17 mouse cellular contexts compared by ENCODE assay signal in the genomic region with DNA sequence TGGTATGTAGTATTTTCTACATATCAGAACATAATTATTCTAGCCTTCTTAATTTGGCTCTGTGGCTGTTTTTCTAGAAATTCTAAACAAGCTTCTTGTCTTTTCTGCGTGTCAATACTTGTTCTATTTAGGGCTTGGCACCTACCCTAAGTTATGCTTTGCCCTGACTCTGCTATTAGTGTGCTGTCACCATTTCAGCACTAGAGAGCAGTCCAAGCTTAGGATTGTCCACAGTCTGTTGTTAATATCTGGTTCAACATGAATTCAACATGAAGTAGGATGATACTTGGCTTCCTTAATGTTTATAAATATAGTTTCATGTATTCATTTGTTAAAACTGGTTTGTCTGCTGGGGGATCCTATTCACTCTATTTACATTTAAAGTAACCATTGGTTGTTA.
A peak's percentile ranks its signal among the peaks of the same experiment; 100 is the strongest.
DNase-seq lines count a peak whose midpoint lies in the region; ATAC-seq and TF ChIP-seq lines count a peak whose summit lies in the region.
"Had no signal": no experiment of that assay in that cellular context is flagged by ENCODE, and none has a peak within 500 bp of the region (broad histone marks: within the 10 kb centered on the region; RNA-seq: fewer than 3 reads in every experiment).

No protein-coding gene starts in this region.

- H3K4me2 ChIP-seq in kidney, embryonic 15.5 days: no peak overlapping the region
- no peak overlapping the region for H3K4me2 ChIP-seq in midbrain, postnatal 0 days (ENCODE audit: low read depth, low read length, poor library complexity, severe bottlenecking)
- no peak overlapping the region for H3K4me2 ChIP-seq in midbrain, embryonic 13.5 days (replicated peaks)
- H3K4me2 ChIP-seq: embryonic facial prominence, embryonic 12.5 days; forebrain, embryonic 12.5 days; heart, embryonic 15.5 days had no signal

- H3K9me3 ChIP-seq in kidney, embryonic 15.5 days (replicated peaks): no peaks in the 10 kb centered on the region
- no peaks in the 10 kb centered on the region for H3K9me3 ChIP-seq in midbrain, postnatal 0 days (ENCODE audit: low read length)
- H3K9me3 ChIP-seq in midbrain, embryonic 13.5 days: no peaks in the 10 kb centered on the region
- H3K9me3 ChIP-seq: embryonic facial prominence, embryonic 12.5 days; forebrain, embryonic 12.5 days; G1E; heart, embryonic 15.5 days had no signal

- ATAC-seq in kidney, embryonic 15.5 days (replicated peaks; ENCODE audit: low FRiP score): no peak
- no peak for ATAC-seq in midbrain, postnatal 0 days (ENCODE audit: low FRiP score)
- ATAC-seq in midbrain, embryonic 13.5 days: no peak
- ATAC-seq in megakaryocyte, adult 5-6 weeks (ENCODE audit: poor library complexity, severe bottlenecking): no peak
- ATAC-seq: hindbrain, embryonic 16.5 days; midbrain, embryonic 16.5 days had no signal

- H3K27me3 ChIP-seq in kidney, adult 2 months (replicated peaks; ENCODE audit: control insufficient read depth, insufficient read depth, low read length): no peaks in the 10 kb centered on the region
- peaks cover 17% of the 10 kb centered on the region; the same call in 1 of the 2 replicates for H3K27me3 ChIP-seq in kidney, embryonic 15.5 days
- H3K27me3 ChIP-seq in midbrain, postnatal 0 days (ENCODE audit: insufficient read depth, low read length): peaks cover 5% of the 10 kb centered on the region; the same call in 1 of the 2 replicates
- peaks cover 8% of the 10 kb centered on the region; the same call in 1 of the 2 replicates for H3K27me3 ChIP-seq in midbrain, embryonic 13.5 days
- H3K27me3 ChIP-seq: embryonic facial prominence, embryonic 12.5 days had no signal

- no peak for TF ChIP-seq POLR2A in kidney, adult 2 months (IDR thresholded peaks at IDR 0.05; ENCODE audit: low read depth, low read length)

- 61% methylated on average over 1 of the region's 1 CpGs for WGBS in kidney, adult 2 months
- 81% methylated on average over 1 of the region's 1 CpGs for WGBS in kidney, embryonic 15.5 days
- WGBS in midbrain, postnatal 0 days: 79% methylated on average over 1 of the region's 1 CpGs
- WGBS in midbrain, embryonic 13.5 days: 82% methylated on average over 1 of the region's 1 CpGs

- H3K36me3 ChIP-seq in kidney, adult 2 months (ENCODE audit: control insufficient read depth, insufficient read depth, low read length): no peaks in the 10 kb centered on the region
- no peaks in the 10 kb centered on the region for H3K36me3 ChIP-seq in kidney, embryonic 15.5 days
- no peaks in the 10 kb centered on the region for H3K36me3 ChIP-seq in midbrain, postnatal 0 days (ENCODE audit: insufficient read depth, low read length)
- no peaks in the 10 kb centered on the region for H3K36me3 ChIP-seq in midbrain, embryonic 13.5 days
- H3K36me3 ChIP-seq: embryonic facial prominence, embryonic 12.5 days; forebrain, embryonic 12.5 days; G1E; heart, embryonic 15.5 days had no signal

- peak; percentile 6 for DNase-seq in kidney, adult 2 months
- DNase-seq in midbrain, postnatal 0 days (ENCODE audit: low spot score): peak; percentile 4
- peak; percentile 63 for DNase-seq in adipocyte (ENCODE audit: low spot score)
- DNase-seq in B cell, adult 2 months: no peak
- DNase-seq: cerebellum, adult 9-11 months; gastrocnemius, postnatal 14 days; lung, adult 18-20 months; thymus, postnatal 25 days had no signal

- no peak overlapping the region for H3K4me3 ChIP-seq in kidney, adult 2 months (ENCODE audit: insufficient read depth, low read depth, low read length)
- no peak overlapping the region for H3K4me3 ChIP-seq in kidney, embryonic 15.5 days (replicated peaks)
- H3K4me3 ChIP-seq in midbrain, postnatal 0 days (ENCODE audit: low read depth, low read length): no peak overlapping the region
- no peak overlapping the region for H3K4me3 ChIP-seq in midbrain, embryonic 13.5 days (replicated peaks)
- H3K4me3 ChIP-seq: embryonic facial prominence, embryonic 12.5 days; forebrain, embryonic 12.5 days; heart, embryonic 15.5 days had no signal

- no peak overlapping the region for H3K9ac ChIP-seq in kidney, embryonic 15.5 days
- no peak overlapping the region for H3K9ac ChIP-seq in midbrain, postnatal 0 days (replicated peaks; ENCODE audit: low read length, poor library complexity, severe bottlenecking)
- H3K9ac ChIP-seq in midbrain, embryonic 13.5 days (replicated peaks): no peak overlapping the region
- H3K9ac ChIP-seq: embryonic facial prominence, embryonic 12.5 days; forebrain, embryonic 12.5 days; heart, embryonic 15.5 days had no signal

- no peak for TF ChIP-seq CTCF in kidney, adult 2 months (conservative IDR thresholded peaks at IDR 0.05; ENCODE audit: insufficient read depth, insufficient read length, low read depth, low read length)
- TF ChIP-seq CTCF in midbrain, postnatal 0 days (IDR thresholded peaks at IDR 0.05): peak; percentile 47

- H3K4me1 ChIP-seq in kidney, adult 2 months (ENCODE audit: control insufficient read depth, insufficient read depth, low read length): no peaks in the 10 kb centered on the region
- H3K4me1 ChIP-seq in kidney, embryonic 15.5 days: no peaks in the 10 kb centered on the region
- no peaks in the 10 kb centered on the region for H3K4me1 ChIP-seq in midbrain, postnatal 0 days (ENCODE audit: insufficient read depth, low read length)
- H3K4me1 ChIP-seq in midbrain, embryonic 13.5 days (replicated peaks): no peaks in the 10 kb centered on the region
- H3K4me1 ChIP-seq: embryonic facial prominence, embryonic 12.5 days; forebrain, embryonic 12.5 days; heart, embryonic 15.5 days had no signal

- H3K27ac ChIP-seq in kidney, adult 2 months (ENCODE audit: insufficient read depth, low read depth, low read length): no peak overlapping the region
- H3K27ac ChIP-seq in kidney, embryonic 15.5 days: no peak overlapping the region
- H3K27ac ChIP-seq in midbrain, postnatal 0 days (ENCODE audit: low read depth, low read length): no peak overlapping the region
- H3K27ac ChIP-seq in midbrain, embryonic 13.5 days: no peak overlapping the region
- H3K27ac ChIP-seq: embryonic facial prominence, embryonic 12.5 days; forebrain, embryonic 12.5 days; heart, embryonic 15.5 days had no signal

Comparison
In these comparisons a context has a peak if more than half of its experiments do, and no peak if none do; other contexts are left out.
1. DNase-seq: peak in kidney, adult 2 months (single experiment), midbrain, postnatal 0 days (single experiment) and adipocyte (single experiment); none in B cell, adult 2 months (0 of 2).